Mouse (Mus musculus) activated CD4-positive, CD25-positive, alpha-beta regulatory T cell, adult 4 months (primary cell): Measurements from ENCODE around the gene Jag2. TPM values are rescaled to one million over a fixed set of nuclear protein-coding genes. Genes with fewer than 3 reads are reported as not detected.

ENCODE experiments used
- ATAC-seq: one replicate; pipeline ENCODE4 v1.8.0; 2017
- polyA plus RNA-seq, 2 experiments: library from polyadenylated mRNA; unstranded; fragments of 100-300 nt; shearing (Covaris generic); gene quantifications; one replicate each; pipeline ENCODE4 v1.2.1; 2017

Jag2 gene
- polyA plus RNA-seq, 2 experiments from 2014 or later: 0.74 TPM; not detected in 1

DNA sequence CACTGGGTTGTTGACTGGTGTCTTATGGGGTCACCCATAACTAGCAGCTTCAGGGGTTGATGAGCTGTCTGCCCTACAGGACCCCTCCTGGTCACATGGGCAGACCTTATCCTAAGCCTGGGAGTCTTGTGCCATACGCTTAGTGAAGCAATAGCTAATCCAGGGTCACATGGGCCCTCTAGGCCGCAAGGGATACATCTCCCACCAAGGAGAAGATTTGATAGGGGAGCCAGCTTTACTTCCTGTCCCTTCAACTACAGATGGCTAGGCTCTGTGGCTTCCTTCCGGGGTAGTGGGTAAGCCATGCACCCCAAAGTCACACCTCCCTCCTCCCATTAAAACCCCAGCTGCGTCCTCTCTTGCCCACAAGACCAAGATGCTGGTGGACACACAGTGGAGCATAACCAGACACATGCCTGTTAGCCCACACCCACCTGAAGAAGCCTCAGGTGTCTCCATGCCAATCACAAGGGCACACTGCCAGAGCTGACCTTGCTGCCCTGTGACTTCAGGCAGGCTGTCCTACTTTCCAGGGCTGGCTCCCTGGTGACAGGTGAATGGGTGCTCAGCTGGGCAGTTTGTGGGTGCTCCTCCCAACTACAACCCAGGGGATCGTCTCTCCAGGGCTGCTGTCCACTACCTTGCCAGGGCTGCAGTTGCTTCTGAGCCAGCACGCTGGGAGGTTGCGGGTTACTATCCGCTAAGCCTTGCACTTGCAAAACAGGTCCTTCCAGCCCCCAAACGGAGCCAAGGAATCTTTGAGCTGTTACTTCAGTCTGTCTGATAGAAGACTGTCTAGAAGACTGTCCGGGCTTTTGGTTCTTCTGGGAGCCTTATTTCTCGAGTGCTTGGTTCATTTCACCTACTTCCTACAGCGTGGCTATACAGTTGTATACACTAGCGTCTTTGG, 61.1 kb downstream of the Jag2 start, which contains the start of gene Gpr132:
Gene Gpr132 (minus strand): TSS at position 51 of the 910 bp plus-strand sequence.
- ATAC-seq: peak; percentile 84

DNA sequence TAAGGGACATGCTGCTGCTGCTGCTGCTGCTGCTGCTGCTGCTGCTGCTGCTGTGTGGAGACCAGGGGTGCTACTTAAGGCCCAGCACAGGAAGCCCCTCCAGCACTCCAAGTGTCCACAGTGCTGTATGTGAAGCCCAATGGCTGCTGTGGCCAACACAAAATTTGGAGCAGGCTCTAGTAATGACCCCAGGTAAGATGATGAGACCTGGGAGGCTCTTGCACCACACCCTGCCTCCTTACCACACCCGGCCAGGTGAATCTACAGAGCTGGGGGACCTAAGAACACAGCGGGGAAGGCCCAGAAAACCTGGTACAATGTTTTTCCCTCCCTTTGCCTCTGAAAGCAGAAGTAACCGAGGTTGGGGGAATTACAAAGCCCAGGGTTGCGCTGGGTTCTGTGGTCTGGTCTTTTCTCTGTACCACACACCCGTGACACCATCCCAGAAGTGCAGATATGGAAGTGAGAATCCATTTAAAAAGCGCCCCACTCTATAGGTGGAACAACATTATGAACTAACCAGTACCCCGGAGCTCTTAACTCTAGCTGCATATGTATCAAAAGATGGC, 62.4 kb downstream of the Jag2 start:
- no peak for ATAC-seq

DNA sequence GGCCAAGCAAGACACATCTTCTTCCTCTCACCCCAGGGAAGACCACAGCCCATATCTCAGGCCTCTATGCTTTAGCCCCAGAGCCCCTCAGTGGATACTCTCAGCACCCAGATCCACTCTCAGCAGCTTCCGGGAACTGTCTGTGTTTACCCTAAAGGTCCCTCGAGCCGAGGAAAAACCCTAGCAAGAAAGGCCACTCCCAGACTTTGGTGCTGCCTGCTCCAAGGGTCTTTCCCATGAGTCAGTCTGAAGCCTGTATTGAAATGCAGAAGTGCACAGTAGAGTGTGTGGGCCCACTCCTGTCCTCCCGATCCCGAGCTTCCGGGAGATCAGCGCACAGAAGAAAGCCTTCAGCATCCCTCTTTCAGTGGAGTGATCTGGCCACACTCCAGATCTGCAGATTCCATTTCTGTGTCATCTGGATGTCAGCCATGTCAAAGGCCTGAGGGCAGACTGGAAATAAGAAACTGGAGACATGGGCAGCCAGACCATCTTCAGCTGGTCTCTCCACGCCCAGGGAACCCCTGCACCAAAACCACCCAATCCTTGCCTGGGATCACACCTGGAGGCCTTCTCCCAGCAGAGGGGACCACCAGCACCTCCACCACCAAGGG, 63.0 kb downstream of the Jag2 start:
- no peak for ATAC-seq

DNA sequence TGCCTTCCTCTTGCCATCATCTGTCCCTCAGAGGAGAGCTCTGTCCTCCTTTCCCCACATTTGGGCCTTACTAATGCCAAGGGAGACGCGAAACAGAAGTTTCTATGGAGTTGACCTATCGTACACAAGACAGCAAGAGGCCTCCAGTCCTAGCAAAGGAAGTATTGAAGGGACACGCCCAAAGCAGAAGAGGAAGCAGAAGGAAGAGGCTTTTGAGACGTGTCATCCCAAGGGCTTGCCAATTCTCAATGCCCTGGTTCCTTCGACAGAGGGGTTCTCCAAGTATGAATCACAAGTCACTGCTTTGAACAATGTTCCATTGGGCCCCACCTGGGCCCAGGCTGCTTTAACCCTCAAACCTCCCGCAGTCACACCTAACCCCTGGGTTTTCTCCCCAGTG, 64.8 kb downstream of the Jag2 start:
- no peak for ATAC-seq

DNA sequence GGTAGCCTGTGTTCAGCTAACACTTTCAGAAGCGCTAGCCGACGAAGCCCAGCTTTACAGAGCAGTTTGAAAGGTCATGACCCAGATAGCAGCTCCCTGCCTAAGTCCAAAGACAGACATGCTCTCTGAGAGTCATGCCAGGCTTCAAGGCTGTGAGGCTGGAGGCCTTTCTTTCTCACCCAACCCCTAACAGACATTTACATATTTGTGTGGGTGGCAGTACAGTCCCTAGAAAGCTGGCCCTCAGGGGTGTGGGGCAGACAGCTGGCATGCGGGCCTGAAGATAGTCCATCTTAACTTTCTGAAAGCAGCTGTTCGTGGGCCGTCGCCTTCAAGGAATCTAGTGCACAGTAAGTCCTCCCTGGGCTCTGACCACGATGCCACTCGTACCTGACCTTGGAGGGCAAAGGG, 67.7 kb downstream of the Jag2 start:
- peak; percentile 3 for ATAC-seq

DNA sequence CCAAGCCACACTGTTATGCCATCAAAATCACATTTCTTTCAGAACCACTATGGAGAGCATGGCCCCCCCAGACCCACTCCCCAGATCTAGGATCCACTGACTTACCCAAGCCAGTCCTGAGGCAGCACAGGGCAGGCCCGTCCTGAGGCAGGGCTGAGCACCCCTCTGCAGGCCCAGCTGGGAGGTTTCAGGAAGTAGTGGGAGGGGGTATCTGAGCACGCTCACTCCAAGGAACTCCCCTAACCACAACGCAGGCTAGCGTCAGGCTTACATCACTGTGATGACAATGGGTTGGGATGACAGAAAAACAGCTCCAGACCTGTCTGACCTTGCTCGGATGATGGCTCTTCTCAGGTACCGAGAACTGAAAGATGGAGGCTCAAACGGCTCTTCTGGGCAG, 68.8 kb downstream of the Jag2 start:
- ATAC-seq: peak; percentile 80

DNA sequence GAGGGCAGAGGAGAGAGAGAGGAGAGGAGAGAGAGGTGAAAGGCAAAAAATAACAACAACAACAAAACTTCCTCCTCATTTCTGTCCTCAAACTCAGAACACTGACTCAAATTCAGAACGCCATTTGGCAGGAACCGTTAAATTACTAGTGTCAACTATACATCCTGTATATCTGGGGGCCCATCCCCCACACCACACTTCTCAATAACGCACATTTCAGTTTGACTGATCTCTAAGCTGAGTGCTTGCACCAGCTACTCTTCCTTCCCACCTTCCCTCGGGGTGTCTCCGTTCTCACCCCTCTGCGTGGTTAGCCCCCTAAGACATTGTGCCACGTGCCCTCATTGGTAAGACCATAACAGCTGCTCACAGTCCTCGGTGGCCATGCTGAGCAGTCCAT, 69.6 kb downstream of the Jag2 start:
- ATAC-seq: peak; percentile 38

DNA sequence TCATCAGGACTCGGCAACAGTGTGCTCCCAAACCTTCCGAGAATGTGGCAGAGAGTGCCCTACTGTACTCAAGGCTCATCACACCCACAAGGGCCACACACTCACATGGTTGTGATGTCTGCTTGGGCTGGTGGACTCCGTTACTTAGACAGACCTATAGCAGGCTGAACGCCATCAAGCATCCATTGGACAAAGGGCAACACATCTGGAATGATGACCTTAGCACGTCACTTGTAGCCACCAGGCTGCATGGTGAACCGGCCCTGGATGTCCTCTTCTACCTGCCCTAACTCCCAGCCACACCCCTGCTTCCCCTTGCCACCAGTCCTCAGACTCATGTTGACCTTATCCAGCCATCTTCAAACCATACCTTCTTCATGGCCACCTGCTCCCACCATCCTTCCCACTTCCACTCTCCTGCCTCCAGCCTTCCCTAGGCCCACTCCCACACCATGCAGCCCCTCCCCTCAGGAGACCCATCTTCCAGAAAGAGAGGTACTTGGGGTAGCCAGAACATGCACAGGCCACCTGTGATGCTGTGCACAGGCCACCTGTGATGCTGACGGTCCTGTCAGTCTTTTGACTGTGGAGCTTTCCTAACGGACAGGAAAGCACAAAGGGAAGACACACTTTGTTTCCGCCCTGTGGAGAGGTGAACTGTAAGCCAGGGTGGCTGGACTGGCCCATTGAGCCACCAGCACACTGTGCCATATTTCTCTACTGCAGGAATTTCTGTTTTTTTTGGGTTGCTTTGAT, 70.8 kb downstream of the Jag2 start:
- no peak for ATAC-seq

Other genes starting within 250 kb of the Jag2 start
- 1 to 10 TPM; 2.3 to 2.5 TPM for gene Cep170b, start 209.3 kb downstream of the Jag2 start, polyA plus RNA-seq
- gene Pld4, start 169.1 kb downstream of the Jag2 start, polyA plus RNA-seq: 1 to 10 TPM in 1 of 2 experiments, under 1 TPM in 1; 0.50 to 4.7 TPM
- gene Ahnak2, start 127.1 kb downstream of the Jag2 start, polyA plus RNA-seq: not detected
- under 1 TPM in 1 of 2 experiments, not detected in 1; 0.24 TPM for gene Clba1, start 120.8 kb downstream of the Jag2 start, polyA plus RNA-seq
- 10 to 100 TPM; 63.6 to 87.5 TPM for gene Cdca4, start 100.4 kb downstream of the Jag2 start, polyA plus RNA-seq
- gene Gpr132, start 61.5 kb downstream of the Jag2 start, polyA plus RNA-seq: 10 to 100 TPM; 65.9 to 77.3 TPM
- 10 to 100 TPM; 39.0 to 46.2 TPM for gene Nudt14, start 12.3 kb upstream of the Jag2 start, polyA plus RNA-seq
- 1 to 10 TPM; 8.3 to 8.9 TPM for gene Btbd6, start 46.7 kb upstream of the Jag2 start, polyA plus RNA-seq
- gene Brf1, start 70.9 kb upstream of the Jag2 start, polyA plus RNA-seq: 10 to 100 TPM; 24.7 to 25.0 TPM
- gene Pacs2, start 84.7 kb upstream of the Jag2 start, polyA plus RNA-seq: 1 to 10 TPM; 5.4 to 6.6 TPM
- gene Tex22, start 144.7 kb upstream of the Jag2 start, polyA plus RNA-seq: under 1 TPM in 1 of 2 experiments, not detected in 1; 0.29 TPM
- 10 to 100 TPM; 12.9 to 16.0 TPM for gene Mta1, start 168.5 kb upstream of the Jag2 start, polyA plus RNA-seq
- gene Crip2, start 210.5 kb upstream of the Jag2 start, polyA plus RNA-seq: 1 to 10 TPM; 4.5 to 5.6 TPM
- gene Crip1, start 216.5 kb upstream of the Jag2 start, polyA plus RNA-seq: 1,000 to 10,000 TPM; 1,240 to 2,098 TPM
- gene Tedc1, start 226.6 kb upstream of the Jag2 start, polyA plus RNA-seq: 1 to 10 TPM; 3.5 to 5.0 TPM